Mouse (Mus musculus): ENCODE data around the gene Ndst4.

Gene Ndst4

DNA sequence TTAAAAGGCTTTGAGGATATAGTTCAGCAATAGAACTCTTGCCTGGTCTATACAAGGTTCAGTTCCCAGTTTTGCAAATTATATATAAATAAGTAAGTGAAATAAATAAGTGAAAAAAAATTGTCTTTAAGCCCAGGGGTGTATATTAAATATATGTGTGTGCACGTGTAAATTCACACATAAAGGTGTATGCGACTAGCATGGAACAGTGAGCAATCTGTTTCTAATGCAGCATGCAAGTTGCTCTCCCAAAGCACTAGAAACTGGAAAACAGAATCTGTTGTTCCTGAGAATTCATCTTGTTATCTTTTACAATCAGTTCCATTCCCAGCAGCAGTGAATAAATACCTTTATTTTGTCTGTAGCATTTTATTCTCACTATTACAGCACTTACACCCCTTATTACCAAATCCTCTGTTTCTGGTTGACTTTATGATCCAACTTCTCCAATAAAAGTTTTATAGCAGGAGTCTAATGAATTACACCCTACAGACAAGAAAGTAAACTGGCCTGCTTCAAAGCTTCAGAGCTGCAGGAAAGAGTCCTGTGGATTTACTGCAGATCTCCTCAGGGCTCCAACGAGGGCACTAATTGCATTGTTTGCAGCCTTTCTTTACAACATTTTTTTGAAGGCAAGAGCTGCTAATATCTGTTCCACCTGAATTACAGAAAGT is 340.7 kb downstream of the Ndst4 start:
- no peak for DNase-seq

DNA sequence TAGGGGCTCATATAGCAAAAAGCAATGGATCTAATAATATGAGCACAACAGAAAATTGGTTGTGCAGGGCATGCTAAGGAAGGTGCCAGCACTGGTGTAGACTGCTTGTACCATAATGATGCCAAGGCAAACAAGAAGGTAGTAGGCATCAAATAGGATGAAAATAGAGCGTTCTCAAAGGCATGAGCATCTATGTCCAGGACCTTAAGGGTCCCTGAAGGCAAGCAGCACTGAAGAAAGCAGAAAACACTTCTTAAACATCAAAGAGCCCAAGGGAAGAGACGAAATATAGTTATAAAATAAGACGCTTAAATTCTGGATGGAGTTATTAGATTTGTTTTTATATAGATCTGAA is 341.2 kb downstream of the Ndst4 start:
- DNase-seq, result no peak

DNA sequence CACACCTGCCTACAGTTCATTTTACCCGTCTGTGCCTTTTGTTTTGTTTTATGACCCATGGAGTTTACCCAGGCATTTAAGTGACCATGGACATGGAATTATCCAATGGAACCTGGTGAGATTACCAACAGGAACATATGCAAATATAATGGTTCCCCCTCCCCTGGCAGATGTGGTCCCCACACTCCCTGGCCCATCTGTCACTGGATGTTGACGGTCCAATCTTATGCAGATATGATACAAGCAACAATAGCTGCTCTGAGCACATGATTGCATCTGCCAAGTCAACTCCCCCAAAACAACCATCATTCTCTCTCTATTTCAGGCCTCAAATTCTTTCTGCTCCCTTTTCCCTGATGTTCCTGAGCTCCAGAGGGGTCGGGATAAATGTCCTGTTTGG is 342.5 kb downstream of the Ndst4 start:
- DNase-seq, result no peak

DNA sequence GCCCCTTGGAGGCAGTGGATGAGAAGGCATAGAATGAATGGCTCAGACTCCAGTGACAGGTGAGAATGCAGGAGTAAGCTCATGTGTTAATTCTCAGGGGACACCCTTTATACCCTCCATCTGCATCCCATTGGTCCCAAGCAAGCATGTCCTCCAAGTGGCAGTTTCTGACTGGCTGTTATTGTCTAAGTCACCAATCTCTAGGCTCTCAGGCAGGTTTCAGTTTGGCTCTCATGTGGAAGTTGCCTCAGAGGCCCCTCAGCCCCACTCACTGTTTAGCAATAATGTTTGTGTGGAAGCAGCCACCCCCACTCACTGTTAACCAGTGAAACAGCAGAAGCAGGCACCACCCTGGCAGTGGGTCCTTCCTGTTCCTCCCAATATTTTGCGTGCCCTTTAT is 353.0 kb downstream of the Ndst4 start:
- DNase-seq, result no peak

DNA sequence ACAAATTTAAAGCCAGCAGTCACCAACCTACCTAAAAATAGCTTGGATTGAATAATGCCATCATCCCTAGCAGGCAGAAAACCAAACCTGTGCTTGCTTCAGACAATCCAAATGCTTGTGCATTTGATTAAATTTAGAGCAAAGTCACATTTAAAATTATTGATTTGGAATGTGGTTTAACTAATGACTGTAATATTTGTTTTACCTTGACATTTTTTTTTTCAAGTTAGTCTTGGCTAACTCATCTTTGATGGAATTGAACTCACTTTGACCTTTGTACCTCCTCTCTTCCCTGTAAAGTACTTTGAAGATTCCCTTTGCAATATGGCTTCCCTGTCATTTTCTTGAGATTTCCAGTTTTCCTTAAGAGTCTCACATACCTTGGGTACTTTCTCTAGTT is 356.8 kb downstream of the Ndst4 start:
- DNase-seq, result no peak
